Mouse (Mus musculus) yolk sac, embryonic 10.5 days (tissue): ENCODE measurements around the gene Maip1.

Experiments used
- DNase-seq: peaks from one replicate; pipeline ENCODE4 v3.0.0-alpha.2; 2017; ENCODE audit warnings: low spot score

Gene Maip1

DNA sequence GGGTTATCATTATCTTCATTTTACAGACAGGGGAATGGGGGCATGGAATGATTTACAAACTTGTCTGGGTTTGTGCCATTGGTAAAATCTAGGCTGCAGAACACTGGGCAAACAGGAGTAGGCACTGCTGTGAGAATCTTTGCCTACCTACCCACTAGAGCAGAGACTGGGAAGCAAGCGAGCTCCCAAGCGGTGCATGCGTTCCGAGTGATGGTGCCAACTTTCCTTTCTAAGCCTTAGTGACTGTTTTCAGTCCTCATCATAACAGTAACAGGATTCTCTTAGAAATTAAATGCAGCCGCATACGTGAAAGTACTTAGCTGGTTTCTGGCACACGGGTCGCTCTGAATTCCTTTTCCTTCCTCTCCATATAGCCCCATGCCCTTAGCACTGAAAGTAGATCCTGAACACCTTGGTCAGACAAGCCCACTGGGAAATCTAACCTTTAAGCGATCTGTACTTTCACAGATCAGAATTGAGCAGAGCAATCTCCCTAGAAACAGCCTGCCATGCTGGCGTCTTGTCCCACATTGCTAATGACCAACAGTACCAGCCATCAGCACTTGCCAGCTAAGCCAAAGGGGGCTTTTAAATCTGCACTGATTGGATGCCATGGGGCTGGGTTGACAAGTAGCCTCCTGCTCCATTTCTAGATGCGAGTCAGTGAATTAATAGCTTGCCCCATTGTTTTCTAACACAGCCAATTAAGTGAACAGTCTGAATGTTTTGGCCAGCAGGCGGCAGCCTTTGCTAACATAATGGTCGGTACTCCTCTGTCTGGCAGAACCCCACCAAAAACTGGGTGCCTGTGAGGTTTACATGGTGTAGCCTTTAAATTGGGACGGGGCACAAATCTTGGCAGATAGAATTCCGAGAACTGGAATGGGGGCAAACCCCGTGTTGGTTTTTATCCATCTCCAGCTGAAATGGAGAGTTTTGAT is 22.5 kb downstream of the Maip1 start:
- DNase-seq = peak; percentile 56

DNA sequence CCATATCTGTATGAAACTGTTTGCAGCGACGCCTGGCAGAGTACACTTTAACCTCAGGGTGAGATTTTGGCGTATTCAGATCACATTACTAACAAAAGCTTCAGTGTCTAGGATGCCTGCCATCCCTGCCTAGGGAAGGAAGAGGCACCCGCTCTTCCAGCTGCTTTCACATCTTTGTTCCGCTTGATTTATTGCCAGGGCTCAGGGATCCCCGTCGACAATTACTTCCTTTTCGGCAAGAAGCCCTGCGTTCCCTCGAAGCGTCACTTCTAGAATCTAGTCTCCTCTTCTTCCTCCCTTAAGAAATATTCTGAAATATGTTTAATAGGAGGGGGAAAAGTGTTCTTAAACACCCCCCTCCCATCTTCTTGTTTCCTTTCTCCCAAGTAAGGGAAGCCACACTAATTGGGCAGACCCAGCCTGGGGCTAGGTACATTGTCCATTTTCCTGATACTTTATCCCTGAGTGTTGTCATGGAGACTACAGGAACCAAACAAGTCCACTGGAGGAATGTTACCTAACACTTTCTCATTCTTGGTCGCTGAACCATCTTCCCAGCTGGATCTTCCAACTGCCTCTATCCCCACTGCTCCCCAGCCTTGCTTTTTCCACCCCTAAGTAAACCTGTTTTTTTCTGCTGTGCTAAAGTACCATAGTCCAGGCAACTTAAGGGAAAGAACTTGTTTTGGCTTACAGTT is 23.8 kb downstream of the Maip1 start:
- no peak for DNase-seq

DNA sequence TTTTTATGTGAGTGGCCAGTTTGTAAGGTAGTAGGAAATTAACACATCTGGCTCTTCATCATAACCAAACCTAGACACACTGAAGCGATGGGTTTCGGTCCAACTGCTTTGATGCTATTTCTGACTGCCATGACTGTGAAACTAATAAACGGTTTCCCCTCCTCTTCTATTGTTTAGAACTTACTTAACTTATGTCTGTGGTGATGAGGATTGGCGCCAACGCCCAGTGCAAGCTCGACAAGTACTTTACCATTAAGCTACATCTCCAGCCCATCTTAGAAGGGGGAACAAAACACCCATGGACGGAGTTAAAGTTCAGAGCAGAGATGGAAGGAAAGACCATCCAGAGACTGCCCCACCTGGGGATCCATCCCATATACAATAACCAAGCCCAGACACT is 27.0 kb downstream of the Maip1 start:
- DNase-seq = no peak

DNA sequence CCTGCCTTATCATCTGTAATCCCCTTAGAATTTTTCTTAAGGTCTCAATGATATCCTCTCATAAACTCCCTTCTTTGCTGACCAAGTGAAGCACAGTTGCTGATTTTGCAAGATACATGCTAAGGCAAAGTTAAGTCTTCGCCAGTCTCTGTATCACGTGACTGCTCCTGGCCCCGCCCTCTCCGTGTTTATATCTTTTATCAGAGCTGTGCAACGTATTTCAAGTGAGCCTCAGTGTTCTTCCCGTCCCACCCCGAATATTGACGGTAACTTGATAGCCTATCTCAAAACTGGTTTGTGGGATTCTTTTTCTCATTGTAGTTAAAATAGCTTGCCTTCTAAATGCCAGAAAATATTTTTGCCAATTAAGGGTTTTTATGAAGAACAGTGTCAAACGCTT is 30.3 kb downstream of the Maip1 start:
- peak; percentile 43 for DNase-seq

DNA sequence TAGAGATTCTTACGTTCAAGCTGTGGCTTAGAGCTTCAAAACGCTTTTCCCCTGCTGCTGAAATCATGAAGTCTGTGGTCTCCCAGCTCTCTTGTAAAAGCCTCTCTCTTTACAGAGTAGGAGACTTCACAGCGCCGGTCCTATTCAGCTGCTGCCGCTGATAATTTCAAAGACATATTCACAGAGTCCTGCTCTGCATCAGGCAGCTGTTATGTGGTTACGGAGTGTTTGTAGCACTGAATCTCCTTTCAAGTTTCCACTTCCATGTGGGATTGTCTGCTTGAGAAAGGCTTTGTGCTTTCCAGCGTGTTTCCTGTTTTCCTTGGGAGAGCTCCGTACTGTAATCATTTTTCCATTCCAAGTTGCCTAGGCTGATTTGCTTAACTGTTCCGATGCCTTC is 30.8 kb downstream of the Maip1 start:
- DNase-seq = no peak

DNA sequence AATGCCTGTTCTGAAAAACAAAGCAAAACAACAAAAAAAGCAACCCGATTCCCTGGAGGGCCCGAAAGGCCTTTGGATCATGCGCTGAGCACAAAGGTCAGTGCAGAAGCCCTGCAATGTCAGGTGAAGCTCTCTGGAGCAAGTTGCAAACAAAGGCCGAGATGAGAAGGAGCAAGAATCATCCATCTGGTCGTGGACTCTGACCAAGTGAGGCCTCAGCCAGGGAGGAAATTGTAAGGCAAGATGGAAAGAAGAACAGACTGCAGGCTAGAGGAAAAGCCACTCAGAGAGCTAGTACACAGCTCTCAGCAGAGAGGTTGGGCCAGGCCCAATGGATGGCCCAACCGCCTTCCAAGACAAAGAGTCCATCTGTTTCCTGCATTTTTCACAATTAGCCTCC is 32.9 kb downstream of the Maip1 start:
- peak; percentile 51 for DNase-seq

DNA sequence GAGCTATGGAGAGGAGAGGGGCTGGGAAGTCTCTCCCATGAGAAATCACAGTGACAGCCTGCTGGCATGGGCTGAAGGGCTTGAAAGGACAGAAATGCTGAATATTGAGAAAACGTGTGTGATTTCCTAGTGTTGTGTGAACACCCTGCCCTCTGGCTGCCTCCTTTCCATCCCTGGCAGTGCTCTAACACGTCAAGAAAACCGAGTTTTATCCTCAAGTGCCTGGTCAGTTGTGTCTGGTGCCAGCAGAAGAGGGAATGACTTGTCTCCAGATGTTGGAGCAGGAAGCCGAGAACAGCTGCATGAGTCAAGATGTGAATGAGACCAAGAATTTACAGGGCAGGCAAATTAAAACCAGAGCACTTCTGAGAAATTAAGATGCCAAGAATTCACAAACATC is 34.6 kb downstream of the Maip1 start:
- no peak for DNase-seq

DNA sequence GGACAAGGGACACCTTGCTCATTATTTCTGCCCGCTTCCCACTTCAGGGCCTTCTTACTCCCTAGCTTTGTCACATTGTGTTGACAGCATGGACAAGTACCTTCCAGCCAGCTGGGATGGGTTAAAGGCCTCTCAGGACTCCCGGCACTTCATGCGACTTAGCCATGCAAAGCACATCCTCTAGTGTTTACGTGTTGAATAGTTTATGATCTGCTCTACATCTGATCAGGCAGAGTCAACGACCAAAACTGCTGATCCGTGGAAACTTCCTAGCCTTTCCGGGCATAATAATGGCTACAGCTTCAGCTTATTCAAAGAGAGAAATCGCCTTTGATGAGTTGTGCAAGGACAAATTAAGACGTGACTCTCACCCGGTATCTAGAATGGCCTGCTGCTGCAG is 39.6 kb downstream of the Maip1 start:
- no peak for DNase-seq

DNA sequence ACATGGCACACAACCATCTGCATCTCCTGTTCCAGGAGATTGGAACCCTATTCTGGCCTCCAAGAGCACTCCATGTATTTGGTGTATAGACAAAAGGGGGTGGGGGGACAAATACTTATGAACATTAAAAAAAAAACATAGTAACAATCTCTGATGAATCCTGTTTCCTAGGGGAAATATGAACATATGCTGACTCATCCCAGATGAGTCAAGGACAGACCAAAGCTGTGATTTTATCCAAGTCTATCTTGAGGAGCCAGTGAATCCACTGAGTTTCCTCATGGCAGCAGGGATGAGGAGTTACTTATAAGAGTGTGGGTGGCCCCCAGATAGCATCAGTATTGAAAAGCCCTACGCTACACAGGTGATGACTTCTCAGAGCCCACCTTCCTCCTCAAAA is 44.1 kb downstream of the Maip1 start:
- no peak for DNase-seq

DNA sequence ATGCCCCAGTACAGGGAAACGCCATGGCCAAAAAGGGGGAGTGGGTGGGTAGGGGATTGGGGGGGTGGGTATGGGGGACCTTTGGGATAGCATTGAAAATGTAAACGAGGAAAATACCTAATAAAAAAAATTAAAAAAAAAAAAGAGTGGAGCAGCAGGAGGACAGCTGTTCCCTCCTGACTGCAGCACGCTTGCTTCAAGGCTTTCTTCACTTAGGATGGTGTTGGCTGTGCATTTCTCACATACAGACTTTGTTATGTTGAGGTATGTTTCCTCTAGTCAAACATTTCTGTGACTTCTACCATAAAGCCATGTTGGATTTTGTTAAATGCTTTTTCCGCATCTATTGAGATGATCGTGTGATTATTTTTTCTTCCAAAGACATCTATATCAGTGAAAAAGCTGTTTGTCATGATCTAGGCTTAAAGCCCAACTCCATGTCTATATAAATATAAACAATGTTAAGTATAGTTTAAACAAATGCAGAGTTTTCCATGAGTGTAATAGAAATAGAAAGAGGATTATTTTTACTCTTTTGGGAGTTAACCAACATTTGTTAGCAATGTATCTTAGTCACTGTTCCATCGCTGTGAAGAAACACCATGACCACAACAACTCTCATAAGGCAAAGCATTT is 54.3 kb downstream of the Maip1 start:
- DNase-seq = no peak
